Comparison of ENCODE assay signal across 8 mouse cellular contexts in the genomic region with DNA sequence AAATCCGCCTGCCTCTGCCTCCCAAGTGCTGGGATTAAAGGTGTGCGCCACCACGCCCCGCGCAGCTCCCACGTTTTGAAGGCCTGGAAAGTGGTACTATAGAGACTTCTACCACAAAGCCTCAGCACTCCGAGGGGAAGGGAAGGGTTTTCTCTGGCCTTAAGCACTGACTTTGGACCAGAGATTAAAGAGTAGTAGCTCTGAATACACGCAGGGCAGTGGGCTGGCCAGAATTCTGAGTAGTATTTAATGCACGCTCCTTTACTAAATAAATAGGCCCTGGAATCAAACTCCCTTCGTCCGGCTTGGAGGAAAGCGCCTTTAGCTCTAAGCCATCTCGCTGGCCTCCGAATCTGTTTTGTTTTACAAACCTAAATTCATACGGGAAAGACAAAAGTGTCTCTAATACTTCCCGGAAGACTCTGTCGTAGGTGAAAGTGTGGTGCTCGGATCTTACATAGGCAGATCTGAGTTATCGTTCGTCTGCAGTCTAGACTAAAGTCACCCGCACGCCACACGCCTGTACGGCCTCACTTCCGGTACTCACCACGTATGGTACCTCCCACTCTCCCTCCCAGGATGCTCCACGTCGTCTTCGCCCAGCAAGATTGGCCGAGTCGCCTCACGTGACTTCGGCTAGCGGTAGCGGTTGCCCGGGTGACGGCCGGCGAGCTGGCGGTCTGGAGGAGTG. TPM values are rescaled to one million over a fixed set of nuclear protein-coding genes. Genes with fewer than 3 reads are reported as not detected.
DNase-seq lines count a peak whose midpoint lies in the region; ATAC-seq lines count a peak whose summit lies in the region.

Gene Armc9, plus strand, starts transcription at position 648 of the 691 bp plus-strand sequence.

- 3% methylated on average over 40 of the region's 40 CpGs for WGBS in intestine, embryonic 14.5 days

- intact Hi-C loops in left cerebral cortex, postnatal 14 days (cut with DNase I) = no loop called here

- peak within 1 kb of the TSS; percentile 62 for H3K4me3 ChIP-seq in intestine, embryonic 14.5 days (ENCODE audit: low read depth, low read length)

- H3K27me3 ChIP-seq in intestine, embryonic 14.5 days (replicated peaks; ENCODE audit: control insufficient read depth, insufficient read depth, low read length) = no peaks in the 10 kb centered on the region

- peak; percentile 96 to 97 for DNase-seq in adrenal gland, adult (ENCODE audit: inconsistent age in 2 of 2, low spot score in 1 of 2)
- peak; percentile 98 for DNase-seq in embryo, embryonic 10.5 days (ENCODE audit: low spot score)
- DNase-seq in gastrocnemius, postnatal 25 days = peak; percentile 92
- peak; percentile 94 for DNase-seq in intestine, embryonic 14.5 days (ENCODE audit: low spot score)
- DNase-seq in left cerebral cortex, postnatal 14 days (ENCODE audit: low spot score in 2 of 2) = peak; percentile 97
- DNase-seq in mesoderm, embryonic 11.5 days (ENCODE audit: low read depth, low spot score) = peak; percentile 96
- peak; percentile 96 to 98 for DNase-seq in right cerebral cortex, postnatal 36 days (ENCODE audit: low spot score in 2 of 2)
- DNase-seq in yolk sac, embryonic 10.5 days (ENCODE audit: low spot score) = peak; percentile 96

- peak within 1 kb of the TSS; percentile 74 for H3K4me2 ChIP-seq in intestine, embryonic 14.5 days (ENCODE audit: low read length)

- H3K27ac ChIP-seq in intestine, embryonic 14.5 days (ENCODE audit: low read depth) = peak within 1 kb of the TSS; percentile 77

- H3K9me3 ChIP-seq in intestine, embryonic 14.5 days (ENCODE audit: control insufficient read depth, low read length) = no peaks in the 10 kb centered on the region

- peaks cover 4% of the 10 kb centered on the region; the same call in 1 of the 2 replicates for H3K4me1 ChIP-seq in intestine, embryonic 14.5 days (replicated peaks; ENCODE audit: control insufficient read depth, insufficient read depth, low read length)

- H3K36me3 ChIP-seq in intestine, embryonic 14.5 days (ENCODE audit: control insufficient read depth, insufficient read depth, low read length) = no peaks in the 10 kb centered on the region

- ATAC-seq in intestine, embryonic 14.5 days (replicated peaks; ENCODE audit: low FRiP score, low TSS enrichment, low read depth) = peak; percentile 99

- H3K9ac ChIP-seq in intestine, embryonic 14.5 days (ENCODE audit: low read length) = peak within 1 kb of the TSS; percentile 57

RNA-seq across cellular contexts. Expression of gene Armc9, which starts in this region (rescaled TPM):
- 1 to 10 TPM; 2.1 to 2.4 TPM for total RNA-seq in gastrocnemius, postnatal 25 days (2021)
- 19.1 and 20.7 TPM in 2 replicates for polyA plus RNA-seq in intestine, embryonic 14.5 days (2014; fragmentation: Nextera tagmentation; extraction: Ambion mirVana)
- total RNA-seq in left cerebral cortex, postnatal 14 days (2021) = 10 to 100 TPM; 37.6 to 40.2 TPM

Comparison
In these comparisons a context has a peak if more than half of its experiments do, and no peak if none do; other contexts are left out.
1. Peak in every context shown above with its lines: DNase-seq, ATAC-seq, H3K4me3 ChIP-seq and H3K27ac ChIP-seq.
2. RNA of gene Armc9 (total RNA-seq): 37.6 to 40.2 TPM in left cerebral cortex, postnatal 14 days; 2.1 to 2.4 TPM in gastrocnemius, postnatal 25 days; every median in the first group is over 10 times any median in the second.